Mouse (Mus musculus) midbrain, embryonic 12.5 days (tissue): ENCODE measurements around the gene Tmem147. TPM values are rescaled to one million over a fixed set of nuclear protein-coding genes. Genes with fewer than 3 reads are reported as not detected.

Experiments
- polyA plus RNA-seq: library from polyadenylated mRNA; unstranded; fragments of >200 nt; fragmentation: Nextera tagmentation; extraction: Ambion mirVana; gene quantifications from 2 replicates; pipeline ENCODE4 v1.2.1, GENCODE M21; 2016

The Tmem147 gene
- polyA plus RNA-seq, 1 experiment from 2014 or later = 152 TPM

Other genes starting within 250 kb of the Tmem147 start
- gene Prodh2, start 235.9 kb downstream of the Tmem147 start, polyA plus RNA-seq = 0.39 TPM in 1 of 2 replicates, not detected in the other
- gene Arhgap33, start 194.5 kb downstream of the Tmem147 start, polyA plus RNA-seq = 96.3 and 99.5 TPM in 2 replicates
- gene Hspb6, start 177.4 kb downstream of the Tmem147 start, polyA plus RNA-seq = 5.8 and 6.2 TPM in 2 replicates
- gene Proser3, start 177.2 kb downstream of the Tmem147 start, polyA plus RNA-seq = 15.1 TPM in 2 replicates
- 53.0 and 54.9 TPM in 2 replicates for gene Lin37, start 169.7 kb downstream of the Tmem147 start, polyA plus RNA-seq
- 83.1 and 88.4 TPM in 2 replicates for gene U2af1l4, start 166.2 kb downstream of the Tmem147 start, polyA plus RNA-seq
- gene Gm49396, start 166.2 kb downstream of the Tmem147 start, polyA plus RNA-seq = 21.8 and 23.5 TPM in 2 replicates
- 130 and 144 TPM in 2 replicates for gene Psenen, start 165.9 kb downstream of the Tmem147 start, polyA plus RNA-seq
- 5.9 and 8.2 TPM in 2 replicates for gene Igflr1, start 164.1 kb downstream of the Tmem147 start, polyA plus RNA-seq
- gene Kmt2b, start 140.8 kb downstream of the Tmem147 start, polyA plus RNA-seq = 11.4 and 13.6 TPM in 2 replicates
- gene Zbtb32, start 130.6 kb downstream of the Tmem147 start, polyA plus RNA-seq = 0.34 and 0.47 TPM in 2 replicates
- gene Upk1a, start 116.7 kb downstream of the Tmem147 start, polyA plus RNA-seq = 0.75 and 0.85 TPM in 2 replicates
- gene Cox6b1, start 103.4 kb downstream of the Tmem147 start, polyA plus RNA-seq = 801 and 832 TPM in 2 replicates
- not detected in 2 replicates for gene Etv2, start 93.7 kb downstream of the Tmem147 start, polyA plus RNA-seq
- gene Rbm42, start 79.2 kb downstream of the Tmem147 start, polyA plus RNA-seq = 153 and 154 TPM in 2 replicates
- 49.0 and 50.4 TPM in 2 replicates for gene Haus5, start 64.5 kb downstream of the Tmem147 start, polyA plus RNA-seq
- gene Pmis2, start 57.9 kb downstream of the Tmem147 start, polyA plus RNA-seq = not detected in 2 replicates
- gene 2200002J24Rik, start 30.6 kb downstream of the Tmem147 start, polyA plus RNA-seq = not detected in 2 replicates
- 1.1 and 2.0 TPM in 2 replicates for gene Atp4a, start 17.3 kb downstream of the Tmem147 start, polyA plus RNA-seq
- gene Gapdhs, start 14.1 kb upstream of the Tmem147 start, polyA plus RNA-seq = 0.65 and 1.6 TPM in 2 replicates
- gene Sbsn, start 21.9 kb upstream of the Tmem147 start, polyA plus RNA-seq = 1.6 and 1.8 TPM in 2 replicates
- 0.20 and 0.38 TPM in 2 replicates for gene Dmkn, start 34.2 kb upstream of the Tmem147 start, polyA plus RNA-seq
- not detected in 2 replicates for gene Krtdap, start 58.4 kb upstream of the Tmem147 start, polyA plus RNA-seq
- not detected in 2 replicates for gene Ffar2, start 94.2 kb upstream of the Tmem147 start, polyA plus RNA-seq
- gene Ffar3, start 126.6 kb upstream of the Tmem147 start, polyA plus RNA-seq = not detected in 2 replicates
- not detected in 2 replicates for gene Ffar1, start 132.0 kb upstream of the Tmem147 start, polyA plus RNA-seq
- gene Cd22, start 150.8 kb upstream of the Tmem147 start, polyA plus RNA-seq = not detected in 2 replicates
- gene Mag, start 185.3 kb upstream of the Tmem147 start, polyA plus RNA-seq = 0.39 and 0.51 TPM in 2 replicates
- gene Hamp2, start 195.1 kb upstream of the Tmem147 start, polyA plus RNA-seq = not detected in 2 replicates
- gene Hamp, start 214.5 kb upstream of the Tmem147 start, polyA plus RNA-seq = not detected in 2 replicates
- gene Usf2, start 227.3 kb upstream of the Tmem147 start, polyA plus RNA-seq = 28.9 and 30.6 TPM in 2 replicates
- gene Lsr, start 243.9 kb upstream of the Tmem147 start, polyA plus RNA-seq = 16.1 and 17.5 TPM in 2 replicates
- 0.26 and 0.57 TPM in 2 replicates for gene Fam187b, start 244.2 kb upstream of the Tmem147 start, polyA plus RNA-seq